Mouse (Mus musculus): ENCODE data around the gene Tpst2. TPM values are rescaled to one million over a fixed set of nuclear protein-coding genes. Genes with fewer than 3 reads are reported as not detected.
A peak's percentile ranks its signal among the peaks of the same experiment; 100 is the strongest.

Tpst2 gene
- polyA plus RNA-seq, 1 experiment from 2014 or later, result 29.2 TPM

DNA sequence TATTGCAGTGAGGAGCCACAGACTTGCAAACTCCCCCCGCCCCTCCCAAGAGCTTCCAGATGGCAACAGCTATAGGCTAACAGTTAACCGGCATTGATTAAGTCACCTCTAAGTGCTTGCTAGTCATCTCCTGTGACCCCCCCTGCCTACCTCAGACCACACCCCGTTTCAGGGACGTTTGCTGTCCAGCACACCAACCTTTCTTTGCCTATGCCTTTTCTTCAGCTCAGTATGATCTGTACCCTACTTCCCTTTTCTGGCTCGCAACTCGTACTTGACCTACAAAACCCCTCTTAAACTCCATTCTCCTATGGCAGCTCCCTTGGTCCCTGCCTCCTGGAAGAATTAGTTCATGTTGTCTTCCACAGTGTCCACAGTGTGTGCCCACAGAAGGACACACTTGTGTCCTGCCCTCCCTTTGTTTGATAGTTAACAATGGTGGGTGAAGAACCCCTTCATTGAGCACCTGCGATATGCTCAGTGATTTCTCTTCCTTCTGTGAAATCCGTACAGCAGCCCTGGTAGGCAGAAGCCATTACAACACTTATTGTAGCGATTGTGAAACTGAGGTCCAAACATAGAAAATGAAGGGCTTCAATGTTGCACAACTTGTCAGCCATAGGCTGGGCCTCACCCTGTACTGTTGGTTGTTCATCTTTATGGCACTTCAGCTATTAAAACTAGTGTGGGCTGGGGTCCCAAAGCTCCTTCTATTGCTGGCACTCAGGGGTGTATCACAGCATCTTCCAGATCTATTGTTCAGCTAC is 10.3 kb upstream of the Tpst2 start:
- no peaks in the 10 kb centered on the region for H3K9me3 ChIP-seq (ENCODE audit: control insufficient read depth, low read length)
- no peaks in the 10 kb centered on the region for H3K36me3 ChIP-seq (ENCODE audit: control insufficient read depth, insufficient read depth, low read length)
- no peak overlapping the region for H3K4me2 ChIP-seq (replicated peaks; ENCODE audit: low read depth)
- no peak for TF ChIP-seq EP300 (optimal IDR thresholded peaks at IDR 0.05)
- TF ChIP-seq CTCF (IDR thresholded peaks at IDR 0.05; ENCODE audit: low read depth), result no peak
- ATAC-seq (ENCODE audit: low FRiP score, low TSS enrichment) (no peak), DNase-seq (ENCODE audit: low spot score) (no peak)
- no peak overlapping the region for H3K9ac ChIP-seq (ENCODE audit: low read length)
- no peak overlapping the region for H3K27ac ChIP-seq (replicated peaks)
- H3K27me3 ChIP-seq (ENCODE audit: control insufficient read depth, insufficient read depth, low read length), result no peaks in the 10 kb centered on the region
- 52% methylated on average over 9 of the region's 9 CpGs for WGBS
- no peak overlapping the region for H3K4me3 ChIP-seq (ENCODE audit: low read depth, low read length)
- H3K4me1 ChIP-seq (replicated peaks; ENCODE audit: control insufficient read depth, insufficient read depth), result no peaks in the 10 kb centered on the region

DNA sequence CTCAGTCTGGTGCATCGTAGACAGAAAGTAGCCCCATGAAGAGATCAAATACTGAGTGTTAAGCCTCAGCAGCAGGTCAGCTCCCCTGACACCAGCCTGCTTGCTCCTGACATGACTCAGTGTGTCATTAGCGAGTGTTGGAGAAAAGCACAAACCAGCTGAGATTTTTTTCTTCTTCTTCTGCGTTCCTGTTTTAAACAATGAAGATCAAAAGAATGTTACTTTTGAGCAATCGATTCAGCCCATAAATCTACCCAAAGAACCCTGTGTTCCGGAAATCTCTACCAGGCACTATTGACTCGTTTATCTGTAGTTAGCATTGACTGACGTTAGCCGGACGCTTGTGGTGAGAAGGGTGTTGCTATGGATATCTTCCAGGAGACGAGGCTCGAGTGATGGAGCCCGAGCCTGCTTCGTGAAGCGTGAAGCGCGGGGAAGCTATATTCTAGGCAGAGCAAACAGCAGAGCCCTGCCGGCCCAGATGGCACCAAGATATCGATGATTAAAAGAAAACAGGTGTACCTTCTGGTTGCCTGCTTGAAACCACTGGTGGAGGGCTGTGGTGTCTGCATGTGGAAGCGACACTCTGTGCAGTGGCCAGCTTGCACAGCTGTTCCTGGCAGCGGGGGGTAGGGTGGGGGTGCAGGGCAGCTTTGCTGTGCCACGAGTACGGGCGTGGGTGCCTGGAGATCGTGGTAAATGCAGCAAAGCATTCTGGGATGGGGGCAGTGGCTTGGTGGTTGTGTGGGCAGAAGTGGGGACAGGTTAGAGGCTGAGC is 5.5 kb upstream of the Tpst2 start:
- no peak for DNase-seq (ENCODE audit: low spot score)
- WGBS, result 43% methylated on average over 24 of the region's 24 CpGs
- no peak overlapping the region for H3K4me2 ChIP-seq (replicated peaks; ENCODE audit: low read depth)
- no peaks in the 10 kb centered on the region for H3K36me3 ChIP-seq (ENCODE audit: control insufficient read depth, insufficient read depth, low read length)
- no peak for TF ChIP-seq EP300 (optimal IDR thresholded peaks at IDR 0.05)
- no peak for TF ChIP-seq CTCF (IDR thresholded peaks at IDR 0.05; ENCODE audit: low read depth)
- no peak for ATAC-seq (ENCODE audit: low FRiP score, low TSS enrichment)
- no peaks in the 10 kb centered on the region for H3K4me1 ChIP-seq (replicated peaks; ENCODE audit: control insufficient read depth, insufficient read depth)
- no peaks in the 10 kb centered on the region for H3K9me3 ChIP-seq (ENCODE audit: control insufficient read depth, low read length)
- no peak overlapping the region for H3K27ac ChIP-seq (replicated peaks)
- H3K27me3 ChIP-seq (ENCODE audit: control insufficient read depth, insufficient read depth, low read length), result no peaks in the 10 kb centered on the region
- no peak overlapping the region for H3K4me3 ChIP-seq (ENCODE audit: low read depth, low read length)
- no peak overlapping the region for H3K9ac ChIP-seq (ENCODE audit: low read length)

DNA sequence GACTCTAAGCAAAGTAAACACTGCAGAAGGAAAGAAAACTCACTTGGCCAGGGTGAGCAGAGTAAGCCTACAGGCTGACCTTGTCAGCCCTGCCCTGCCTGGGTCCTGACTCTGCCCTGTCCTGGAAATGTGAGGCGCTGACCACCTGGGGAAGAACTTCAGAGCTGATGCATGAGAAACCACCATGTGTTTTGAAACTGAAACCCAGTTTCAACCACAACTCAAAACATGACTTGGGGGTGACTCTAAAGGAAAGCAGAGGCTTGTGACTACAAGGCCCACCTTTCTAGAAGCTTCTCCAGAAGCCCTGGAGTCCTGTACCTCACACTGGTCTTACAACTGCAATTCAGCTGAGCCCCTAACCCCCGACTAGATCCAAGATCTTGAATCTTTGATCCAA is 3.6 kb upstream of the Tpst2 start:
- Histone ChIP-seq H3K4me3 (ENCODE audit: low read depth, low read length) (no peak overlapping the region), H3K4me2 (replicated peaks; ENCODE audit: low read depth) (no peak overlapping the region), H3K27me3 (ENCODE audit: control insufficient read depth, insufficient read depth, low read length) (no peaks in the 10 kb centered on the region), H3K27ac (replicated peaks) (no peak overlapping the region), H3K9ac (ENCODE audit: low read length) (no peak overlapping the region), H3K36me3 (ENCODE audit: control insufficient read depth, insufficient read depth, low read length) (no peaks in the 10 kb centered on the region), H3K4me1 (replicated peaks; ENCODE audit: control insufficient read depth, insufficient read depth) (no peaks in the 10 kb centered on the region), H3K9me3 (ENCODE audit: control insufficient read depth, low read length) (no peaks in the 10 kb centered on the region)
- DNase-seq (ENCODE audit: low spot score) (no peak), ATAC-seq (ENCODE audit: low FRiP score, low TSS enrichment) (no peak)
- WGBS, result 54% methylated on average over 2 of the region's 2 CpGs
- TF ChIP-seq EP300 (optimal IDR thresholded peaks at IDR 0.05) (no peak), CTCF (IDR thresholded peaks at IDR 0.05; ENCODE audit: low read depth) (no peak)

DNA sequence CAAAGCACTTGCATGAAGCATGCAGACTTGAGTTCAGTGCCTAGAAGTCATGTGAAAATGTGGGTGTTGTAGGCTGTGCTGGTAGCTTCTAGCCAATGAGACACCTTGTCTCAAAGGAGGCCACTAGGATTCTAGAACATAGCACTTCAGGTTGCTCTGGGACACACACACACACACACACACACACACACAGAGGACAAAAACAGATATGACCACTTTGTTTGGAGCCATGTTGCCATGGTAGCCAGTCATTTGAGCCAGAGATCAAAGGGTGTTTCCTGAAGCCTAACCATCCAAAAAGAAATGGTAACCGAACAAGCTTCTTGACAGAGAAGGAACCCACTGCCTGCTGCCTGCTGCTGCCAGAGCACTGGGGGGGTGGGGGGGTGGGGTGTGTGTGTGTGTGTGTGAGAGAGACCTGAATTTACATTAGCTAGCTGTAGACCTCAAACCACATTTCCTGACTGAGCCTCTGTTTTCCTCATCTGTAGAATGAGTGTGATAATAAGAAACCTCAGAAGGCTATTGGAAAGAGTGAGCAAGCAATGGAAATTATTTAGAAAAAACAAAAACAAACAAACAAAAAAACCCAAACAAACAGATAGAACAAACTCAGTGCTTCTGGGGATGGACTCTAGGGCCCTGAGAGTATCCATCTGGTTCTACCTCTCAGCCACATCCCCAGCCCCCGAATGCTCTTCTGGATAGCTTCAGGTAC is 2.6 kb upstream of the Tpst2 start:
- no peaks in the 10 kb centered on the region for H3K36me3 ChIP-seq (ENCODE audit: control insufficient read depth, insufficient read depth, low read length)
- H3K4me2 ChIP-seq (replicated peaks; ENCODE audit: low read depth), result no peak overlapping the region
- H3K27me3 ChIP-seq (ENCODE audit: control insufficient read depth, insufficient read depth, low read length), result no peaks in the 10 kb centered on the region
- WGBS, result 52% methylated on average over 2 of the region's 2 CpGs
- H3K27ac ChIP-seq (replicated peaks), result no peak overlapping the region
- H3K4me1 ChIP-seq (replicated peaks; ENCODE audit: control insufficient read depth, insufficient read depth), result no peaks in the 10 kb centered on the region
- H3K9me3 ChIP-seq (ENCODE audit: control insufficient read depth, low read length), result no peaks in the 10 kb centered on the region
- H3K9ac ChIP-seq (ENCODE audit: low read length), result no peak overlapping the region
- TF ChIP-seq EP300 (optimal IDR thresholded peaks at IDR 0.05) (no peak), CTCF (IDR thresholded peaks at IDR 0.05; ENCODE audit: low read depth) (no peak)
- no peak for DNase-seq (ENCODE audit: low spot score)
- no peak overlapping the region for H3K4me3 ChIP-seq (ENCODE audit: low read depth, low read length)
- ATAC-seq (ENCODE audit: low FRiP score, low TSS enrichment), result no peak

DNA sequence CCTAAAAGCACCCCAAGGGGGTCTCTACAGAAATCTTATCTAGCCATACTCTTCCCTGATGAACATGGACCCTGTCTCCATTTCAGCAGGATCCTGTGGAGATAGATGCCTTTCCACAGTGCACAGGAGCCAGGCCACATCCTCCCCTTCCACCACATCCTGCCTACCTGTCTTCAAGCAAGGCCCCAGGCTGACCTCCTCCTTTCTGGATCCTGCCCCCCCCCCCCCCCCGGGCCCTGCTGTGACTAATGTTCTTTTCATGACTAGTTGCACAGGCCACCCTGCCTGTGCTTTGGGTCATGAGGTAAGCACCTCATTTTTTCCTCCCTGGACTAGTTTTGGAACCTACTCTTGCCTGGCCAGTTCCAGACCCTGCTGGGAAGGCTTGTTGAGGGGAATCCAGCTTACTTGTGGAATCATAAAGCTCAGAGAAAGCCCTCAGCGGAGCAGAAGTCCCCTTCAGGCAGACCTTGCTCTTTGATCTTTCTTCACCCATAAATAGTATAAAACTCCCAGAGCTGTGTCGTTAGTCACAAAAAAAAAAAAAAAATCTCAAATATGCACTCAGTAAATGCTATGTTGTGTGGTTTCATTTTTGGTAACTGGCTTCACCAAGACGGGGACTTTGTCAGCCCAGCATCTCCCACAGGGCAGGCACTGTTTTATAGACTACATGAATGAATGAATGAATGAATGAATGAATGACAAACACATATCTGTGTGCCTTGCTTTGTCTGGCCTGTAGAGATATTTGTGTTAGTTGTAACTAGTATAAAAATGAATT is 1.3 kb upstream of the Tpst2 start:
- ATAC-seq (ENCODE audit: low FRiP score, low TSS enrichment), result no peak
- Histone ChIP-seq H3K36me3 (ENCODE audit: control insufficient read depth, insufficient read depth, low read length) (no peaks in the 10 kb centered on the region), H3K27me3 (ENCODE audit: control insufficient read depth, insufficient read depth, low read length) (no peaks in the 10 kb centered on the region), H3K9me3 (ENCODE audit: control insufficient read depth, low read length) (no peaks in the 10 kb centered on the region), H3K4me1 (replicated peaks; ENCODE audit: control insufficient read depth, insufficient read depth) (no peaks in the 10 kb centered on the region), H3K27ac (replicated peaks) (no peak overlapping the region), H3K4me2 (replicated peaks; ENCODE audit: low read depth) (peak overlapping the region; percentile 75; the same call in 1 of the 2 replicates), H3K4me3 (ENCODE audit: low read depth, low read length) (no peak overlapping the region), H3K9ac (ENCODE audit: low read length) (no peak overlapping the region)
- TF ChIP-seq EP300 (optimal IDR thresholded peaks at IDR 0.05) (no peak), CTCF (IDR thresholded peaks at IDR 0.05; ENCODE audit: low read depth) (no peak)
- WGBS, result 36% methylated on average over 4 of the region's 4 CpGs
- no peak for DNase-seq (ENCODE audit: low spot score)
